Comparison of ENCODE assay signal across 25 mouse cellular contexts in genomic region chr3:138193683-138194302, GRCm38 (mm10). TPM values are rescaled to one million over a fixed set of nuclear protein-coding genes. Genes with fewer than 3 reads are reported as not detected.
A peak's percentile ranks its signal among the peaks of the same experiment; 100 is the strongest.
DNase-seq lines count a peak whose midpoint lies in the region; TF ChIP-seq lines count a peak whose summit lies in the region.
"Had no signal": no experiment of that assay in that cellular context is flagged by ENCODE, and none has a peak within 500 bp of the region (broad histone marks: within the 10 kb centered on the region; RNA-seq: fewer than 3 reads in every experiment).

Gene 4930579F01Rik, minus strand, starts transcription at chr3:138193825.

- no peaks in the 10 kb centered on the region for H3K36me3 ChIP-seq in C2C12 (ENCODE audit: control insufficient read depth, insufficient read depth)
- H3K36me3 ChIP-seq in E14TG2a.4 (ENCODE audit: insufficient read depth, low read length) = no peaks in the 10 kb centered on the region
- no peaks in the 10 kb centered on the region for H3K36me3 ChIP-seq in hindbrain, embryonic 10.5 days
- H3K36me3 ChIP-seq: embryonic facial prominence, embryonic 10.5 days; heart, embryonic 10.5 days had no signal

- H3K4me1 ChIP-seq in E14TG2a.4 (replicated peaks; ENCODE audit: low read depth, low read length) = peaks cover 25% of the 10 kb centered on the region
- no peaks in the 10 kb centered on the region for H3K4me1 ChIP-seq in hindbrain, embryonic 10.5 days (replicated peaks)
- H3K4me1 ChIP-seq: embryonic facial prominence, embryonic 10.5 days; forebrain, embryonic 13.5 days had no signal

- H3K27me3 ChIP-seq in C2C12 (ENCODE audit: control insufficient read depth, insufficient read depth, insufficient read length) (no peaks in the 10 kb centered on the region), E14TG2a.4 (ENCODE audit: insufficient read depth, low read length) (peaks cover 5% of the 10 kb centered on the region)
- H3K27me3 ChIP-seq in hindbrain, embryonic 10.5 days (ENCODE audit: insufficient read depth, poor library complexity, severe bottlenecking) = no peaks in the 10 kb centered on the region
- H3K27me3 ChIP-seq: forebrain, embryonic 13.5 days had no signal

- no peak for TF ChIP-seq CTCF in C2C12 (IDR thresholded peaks at IDR 0.05; ENCODE audit: control insufficient read depth, insufficient read depth, insufficient read length)
- TF ChIP-seq CTCF in E14TG2a.4 (conservative IDR thresholded peaks at IDR 0.05; ENCODE audit: low read length) = no peak

- H3K9me3 ChIP-seq in E14TG2a.4 (ENCODE audit: low read length) = no peaks in the 10 kb centered on the region
- H3K9me3 ChIP-seq in hindbrain, embryonic 10.5 days = no peaks in the 10 kb centered on the region
- H3K9me3 ChIP-seq: embryonic facial prominence, embryonic 10.5 days; forebrain, embryonic 13.5 days; heart, embryonic 10.5 days had no signal

- no peak within 1 kb of the TSS for H3ac ChIP-seq in C2C12 (ENCODE audit: control insufficient read depth, insufficient read length, low read depth)

- H3K79me2 ChIP-seq in C2C12 (ENCODE audit: control insufficient read depth, insufficient read depth) = no peaks in the 10 kb centered on the region

- intact Hi-C loops in heart, postnatal 14 days (cut with DNase I) = no loop called here

- peak; percentile 72 for DNase-seq in heart, adult 11 months
- no peak for DNase-seq in heart, postnatal 14 days
- peak; percentile 55 for DNase-seq in ZHBTc4 (ENCODE audit: low read depth, low spot score)
- DNase-seq in frontal cortex, postnatal 36 days (ENCODE audit: low spot score in 2 of 2) = no peak
- no peak for DNase-seq in layer of hippocampus, adult 11-12 months (ENCODE audit: low spot score)
- DNase-seq in hindbrain, embryonic 10.5 days (ENCODE audit: low spot score) = no peak
- DNase-seq: adrenal gland, adult 8-10 months; adrenal gland, postnatal 36 days; cerebellum, adult 2 months; cerebellum, postnatal 10 days; forebrain, postnatal 0 days; gastrocnemius, adult 2 months; gastrocnemius, postnatal 25 days; heart, adult 18-20 months; heart, postnatal 10 days had no signal

- H3K4me3 ChIP-seq in C2C12 (ENCODE audit: insufficient read depth, poor library complexity, severe bottlenecking) (peak within 1 kb of the TSS; percentile 2), E14TG2a.4 (replicated peaks; ENCODE audit: low read length) (0 out of 2 replicates have a peak within 1 kb of the TSS, but pooled peaks have one; percentile 35)
- no peak within 1 kb of the TSS for H3K4me3 ChIP-seq in hindbrain, embryonic 10.5 days
- H3K4me3 ChIP-seq: embryonic facial prominence, embryonic 10.5 days; forebrain, embryonic 13.5 days; gastrocnemius, adult 2 months; heart, embryonic 10.5 days had no signal

- no peaks in the 10 kb centered on the region for H3K79me3 ChIP-seq in C2C12 (ENCODE audit: low read depth)

- no peak within 1 kb of the TSS for H3K27ac ChIP-seq in hindbrain, embryonic 10.5 days
- H3K27ac ChIP-seq: embryonic facial prominence, embryonic 10.5 days; forebrain, embryonic 13.5 days; heart, embryonic 10.5 days; hindbrain, embryonic 14.5 days had no signal

- WGBS in hindbrain, embryonic 10.5 days = 85% methylated on average over 15 of the region's 15 CpGs

TF ChIP-seq in C2C12, 6 proteins besides CTCF, POLR2A, EP300 and RAD21:
- no peak for TF ChIP-seq MYOG (IDR thresholded peaks at IDR 0.05; ENCODE audit: control insufficient read depth, extremely low read depth, insufficient read length)
- TF ChIP-seq CEBPB (IDR thresholded peaks at IDR 0.05; ENCODE audit: low read depth) = no peak
- no peak for TF ChIP-seq FOSL1 (IDR thresholded peaks at IDR 0.05; ENCODE audit: insufficient read depth, low read length, poor library complexity, severe bottlenecking)
- TF ChIP-seq MYOD1 (IDR thresholded peaks at IDR 0.05; ENCODE audit: control insufficient read depth, insufficient read length, low read depth) = no peak
- TF ChIP-seq MAX (IDR thresholded peaks at IDR 0.05) = no peak
- no peak for TF ChIP-seq USF1 (IDR thresholded peaks at IDR 0.05; ENCODE audit: low read depth)
TF ChIP-seq in C2C12: peak in this region for 0.

RNA-seq across cellular contexts. Expression of gene 4930579F01Rik, which starts in this region (rescaled TPM):
- not detected for total RNA-seq in heart, postnatal 14 days (2021)
- not detected for polyA plus RNA-seq in C2C12 (2012; fragmentation: generic; extraction: Trizol)
- not detected in 2 replicates for polyA plus RNA-seq in hindbrain, embryonic 10.5 days (2016; fragmentation: Nextera tagmentation; extraction: Ambion mirVana)
- total RNA-seq: adrenal gland, adult 8-10 months; adrenal gland, postnatal 36 days; forebrain, postnatal 0 days; gastrocnemius, adult 2 months; gastrocnemius, postnatal 25 days; heart, adult 18-20 months; heart, postnatal 10 days; hematopoietic stem cell, adult 5-6 weeks; MEL had no signal
- polyA plus RNA-seq: cerebellum, adult 2 months; embryonic facial prominence, embryonic 10.5 days; embryonic facial prominence, embryonic 14.5 days; forebrain, embryonic 13.5 days; forebrain, postnatal 0 days; heart, embryonic 10.5 days; heart, embryonic 14.5 days; hindbrain, embryonic 14.5 days had no signal

Comparison
In these comparisons a context has a peak if more than half of its experiments do, and no peak if none do; other contexts are left out.
1. DNase-seq: peak in heart, adult 11 months (single experiment) and ZHBTc4 (single experiment); none in heart, postnatal 14 days (0 of 2), frontal cortex, postnatal 36 days (0 of 2), layer of hippocampus, adult 11-12 months (single experiment) and hindbrain, embryonic 10.5 days (single experiment).